Mouse (Mus musculus): ENCODE measurements at regions not wholly inside any gene's neighbourhood (a gene's known extent, or its start where the extent isn't known, plus 50 kb on each side); places are given as distances from the start of the nearest gene placed in this dataset.

DNA sequence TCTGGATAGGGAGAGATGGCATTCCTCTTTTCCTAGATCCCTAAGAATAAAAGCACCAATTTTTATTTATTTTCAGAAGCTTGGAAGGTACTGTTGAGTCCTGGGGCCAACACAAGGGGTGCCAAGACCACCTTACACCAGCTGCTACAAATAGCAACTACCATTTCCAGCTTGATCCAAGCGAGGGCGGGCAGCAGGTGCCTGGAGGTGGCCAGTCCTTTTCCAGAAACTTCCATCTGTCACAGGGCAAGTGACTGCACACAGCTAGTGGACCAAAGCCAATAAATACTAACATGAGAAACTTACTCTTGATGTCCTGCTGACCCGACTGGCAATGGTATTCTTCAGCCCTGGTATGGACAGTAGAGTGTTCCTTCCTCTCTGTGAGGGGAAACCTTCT is 80.0 kb upstream of the Tmc1 start:
- Histone ChIP-seq H3K27ac (ENCODE audit: low read depth, low read length) (no peak overlapping the region), H3K4me1 (replicated peaks; ENCODE audit: control insufficient read depth, insufficient read depth, low read length) (no peaks in the 10 kb centered on the region), H3K9ac (ENCODE audit: low read depth, low read length) (no peak overlapping the region), H3K27me3 (ENCODE audit: control insufficient read depth, insufficient read depth, low read length) (no peaks in the 10 kb centered on the region), H3K4me3 (ENCODE audit: low read depth, low read length) (no peak overlapping the region), H3K9me3 (ENCODE audit: control insufficient read depth, low read length) (no peaks in the 10 kb centered on the region), H3K4me2 (replicated peaks; ENCODE audit: low read depth, low read length) (no peak overlapping the region), H3K36me3 (ENCODE audit: control insufficient read depth, insufficient read depth, low read length) (no peaks in the 10 kb centered on the region)
- 93% methylated on average over 3 of the region's 3 CpGs for WGBS
- ATAC-seq (ENCODE audit: low FRiP score), result no peak
- DNase-seq (ENCODE audit: low spot score), result no peak

DNA sequence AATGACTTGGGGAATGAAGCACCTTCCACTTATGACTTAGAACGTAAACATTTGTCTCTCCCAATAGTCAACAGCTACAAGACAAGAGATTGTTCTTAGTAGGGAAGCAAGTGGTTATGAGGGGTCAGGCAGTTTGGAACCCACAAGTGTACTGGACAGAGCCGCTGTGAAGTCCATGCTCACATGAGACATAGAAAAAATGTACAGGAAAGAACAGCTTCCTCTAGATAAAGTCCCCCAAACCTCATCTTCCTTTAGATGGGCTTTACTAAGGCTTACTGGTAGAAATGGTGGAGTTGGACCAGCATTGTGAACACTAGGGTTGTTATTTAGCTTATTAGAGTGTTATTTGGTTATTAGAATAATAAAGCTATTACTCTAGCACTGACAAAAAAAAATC is 78.6 kb upstream of the Tmc1 start:
- 88% methylated on average over 2 of the region's 2 CpGs for WGBS
- H3K4me1 ChIP-seq (replicated peaks; ENCODE audit: control insufficient read depth, insufficient read depth, low read length), result no peaks in the 10 kb centered on the region

DNA sequence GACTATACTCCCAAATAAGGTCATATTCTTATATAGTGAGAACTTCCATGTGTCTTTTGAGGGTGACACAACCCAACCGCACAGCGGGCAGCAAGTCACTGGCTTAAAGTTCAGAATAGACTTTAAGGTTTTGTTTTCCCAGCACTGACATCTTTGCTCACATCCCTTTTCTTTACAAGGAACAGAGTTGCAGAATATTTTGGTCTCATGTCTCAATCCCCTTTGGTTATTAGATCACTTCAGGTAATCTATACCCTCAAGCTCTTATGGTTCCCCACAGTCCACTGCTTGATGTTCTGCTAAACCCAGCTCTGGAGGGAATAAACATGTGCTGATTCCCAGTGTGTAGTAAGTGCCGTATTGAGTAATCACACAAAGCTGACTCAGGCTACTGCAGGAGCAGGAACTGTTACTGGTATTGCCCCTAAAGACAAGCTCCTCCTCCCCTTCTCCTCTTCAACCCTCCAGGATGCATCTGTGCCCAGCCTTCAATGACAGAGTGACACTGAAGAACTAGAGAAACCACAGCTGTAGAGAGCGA is 77.8 kb upstream of the Tmc1 start:
- Histone ChIP-seq H3K4me1 (replicated peaks; ENCODE audit: control insufficient read depth, insufficient read depth, low read length) (no peaks in the 10 kb centered on the region), H3K9me3 (ENCODE audit: control insufficient read depth, low read length) (no peaks in the 10 kb centered on the region), H3K27me3 (ENCODE audit: control insufficient read depth, insufficient read depth, low read length) (no peaks in the 10 kb centered on the region), H3K36me3 (ENCODE audit: control insufficient read depth, insufficient read depth, low read length) (no peaks in the 10 kb centered on the region), H3K27ac (ENCODE audit: low read depth, low read length) (no peak overlapping the region), H3K4me3 (ENCODE audit: low read depth, low read length) (no peak overlapping the region), H3K4me2 (replicated peaks; ENCODE audit: low read depth, low read length) (no peak overlapping the region), H3K9ac (ENCODE audit: low read depth, low read length) (no peak overlapping the region)
- DNase-seq (ENCODE audit: low spot score) (no peak), ATAC-seq (ENCODE audit: low FRiP score) (no peak)
- 92% methylated on average over 4 of the region's 4 CpGs for WGBS

More for the DNA sequence above, 78.6 kb upstream of the Tmc1 start:
- no peak overlapping the region for H3K27ac ChIP-seq (ENCODE audit: low read depth, low read length)
- no peaks in the 10 kb centered on the region for H3K36me3 ChIP-seq (ENCODE audit: control insufficient read depth, insufficient read depth, low read length)
- DNase-seq (ENCODE audit: low spot score) (no peak), ATAC-seq (ENCODE audit: low FRiP score) (no peak)
- H3K27me3 ChIP-seq (ENCODE audit: control insufficient read depth, insufficient read depth, low read length), result no peaks in the 10 kb centered on the region
- no peaks in the 10 kb centered on the region for H3K9me3 ChIP-seq (ENCODE audit: control insufficient read depth, low read length)
- no peak overlapping the region for H3K4me3 ChIP-seq (ENCODE audit: low read depth, low read length)
- H3K9ac ChIP-seq (ENCODE audit: low read depth, low read length), result no peak overlapping the region
- no peak overlapping the region for H3K4me2 ChIP-seq (replicated peaks; ENCODE audit: low read depth, low read length)

DNA sequence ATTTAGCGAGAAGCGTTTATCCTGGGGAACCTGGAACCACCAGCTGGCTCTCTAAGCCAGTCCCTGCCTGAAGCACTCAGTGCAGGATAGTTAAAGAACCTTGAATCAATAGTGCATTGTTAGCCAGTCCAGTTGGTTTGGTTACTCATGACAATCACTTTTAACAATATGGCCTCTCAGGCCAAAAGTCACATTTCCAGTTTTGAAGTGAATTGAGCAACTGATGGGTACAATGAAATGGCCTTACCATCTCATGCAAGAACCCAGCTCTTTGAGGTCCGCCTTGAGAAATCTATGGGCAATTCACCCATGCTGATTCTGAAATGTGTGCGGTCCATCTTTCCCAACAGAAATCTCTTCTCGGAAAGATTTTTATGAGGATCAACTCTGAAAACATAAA is 77.0 kb upstream of the Tmc1 start:
- Histone ChIP-seq H3K4me1 (replicated peaks; ENCODE audit: control insufficient read depth, insufficient read depth, low read length) (no peaks in the 10 kb centered on the region), H3K9me3 (ENCODE audit: control insufficient read depth, low read length) (no peaks in the 10 kb centered on the region), H3K4me3 (ENCODE audit: low read depth, low read length) (no peak overlapping the region), H3K4me2 (replicated peaks; ENCODE audit: low read depth, low read length) (no peak overlapping the region), H3K9ac (ENCODE audit: low read depth, low read length) (no peak overlapping the region), H3K36me3 (ENCODE audit: control insufficient read depth, insufficient read depth, low read length) (no peaks in the 10 kb centered on the region), H3K27me3 (ENCODE audit: control insufficient read depth, insufficient read depth, low read length) (no peaks in the 10 kb centered on the region), H3K27ac (ENCODE audit: low read depth, low read length) (no peak overlapping the region)
- 83% methylated on average over 5 of the region's 5 CpGs for WGBS
- DNase-seq (ENCODE audit: low spot score), result no peak
- ATAC-seq (ENCODE audit: low FRiP score), result no peak

DNA sequence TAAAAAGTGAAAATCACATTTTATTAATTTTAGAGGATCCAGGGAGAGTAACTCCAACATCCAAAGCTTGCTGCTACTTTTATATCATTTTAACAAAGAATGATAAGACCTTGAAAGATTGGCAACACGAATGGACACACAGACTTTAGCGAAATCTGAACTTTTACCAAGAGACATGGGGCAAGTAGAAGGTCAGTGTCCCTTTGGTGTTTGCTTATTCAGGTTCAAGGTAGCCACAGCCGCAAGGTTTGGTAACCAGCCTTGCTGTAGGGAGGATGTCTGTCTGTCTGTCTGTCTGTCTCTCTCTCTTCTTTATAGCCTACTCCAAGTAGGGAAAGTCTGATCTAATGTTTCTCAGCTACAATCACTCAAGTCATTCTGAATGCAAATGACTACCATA is 75.0 kb upstream of the Tmc1 start:
- H3K36me3 ChIP-seq (ENCODE audit: control insufficient read depth, insufficient read depth, low read length), result no peaks in the 10 kb centered on the region
- no peak overlapping the region for H3K4me2 ChIP-seq (replicated peaks; ENCODE audit: low read depth, low read length)
- ATAC-seq (ENCODE audit: low FRiP score), result no peak
- no peak for DNase-seq (ENCODE audit: low spot score)
- no peaks in the 10 kb centered on the region for H3K4me1 ChIP-seq (replicated peaks; ENCODE audit: control insufficient read depth, insufficient read depth, low read length)
- no peak overlapping the region for H3K9ac ChIP-seq (ENCODE audit: low read depth, low read length)
- 90% methylated on average over 3 of the region's 3 CpGs for WGBS
- no peaks in the 10 kb centered on the region for H3K9me3 ChIP-seq (ENCODE audit: control insufficient read depth, low read length)
- H3K27ac ChIP-seq (ENCODE audit: low read depth, low read length), result no peak overlapping the region
- no peaks in the 10 kb centered on the region for H3K27me3 ChIP-seq (ENCODE audit: control insufficient read depth, insufficient read depth, low read length)
- H3K4me3 ChIP-seq (ENCODE audit: low read depth, low read length), result no peak overlapping the region

DNA sequence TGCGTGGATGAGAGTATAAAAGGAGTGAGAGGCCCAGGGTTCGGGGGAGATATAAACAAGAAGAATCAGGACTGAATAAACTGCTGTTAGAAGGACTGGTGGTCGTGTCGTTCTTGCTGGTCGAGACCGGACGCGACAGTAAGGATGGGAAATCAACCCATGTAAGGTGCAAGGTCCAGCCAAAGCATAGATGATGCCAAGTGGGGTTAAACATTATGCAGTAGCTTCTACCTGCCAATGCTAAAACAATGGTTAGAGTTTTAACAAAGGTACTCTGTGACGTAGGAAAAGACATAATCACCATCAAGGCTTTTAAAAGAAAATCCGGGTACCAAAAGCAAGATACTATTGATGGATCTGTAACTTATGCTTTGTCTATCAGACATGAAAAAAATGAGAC is 58.4 kb upstream of the Tmc1 start:
- H3K4me2 ChIP-seq (replicated peaks; ENCODE audit: low read depth, low read length), result no peak overlapping the region
- no peak for ATAC-seq (ENCODE audit: low FRiP score)
- H3K36me3 ChIP-seq (ENCODE audit: control insufficient read depth, insufficient read depth, low read length), result no peaks in the 10 kb centered on the region
- 86% methylated on average over 8 of the region's 10 CpGs for WGBS
- H3K9ac ChIP-seq (ENCODE audit: low read depth, low read length), result no peak overlapping the region
- H3K27ac ChIP-seq (ENCODE audit: low read depth, low read length), result no peak overlapping the region
- H3K4me1 ChIP-seq (replicated peaks; ENCODE audit: control insufficient read depth, insufficient read depth, low read length), result no peaks in the 10 kb centered on the region
- no peaks in the 10 kb centered on the region for H3K9me3 ChIP-seq (ENCODE audit: control insufficient read depth, low read length)
- H3K27me3 ChIP-seq (ENCODE audit: control insufficient read depth, insufficient read depth, low read length), result no peaks in the 10 kb centered on the region
- no peak for DNase-seq (ENCODE audit: low spot score)
- H3K4me3 ChIP-seq (ENCODE audit: low read depth, low read length), result no peak overlapping the region

DNA sequence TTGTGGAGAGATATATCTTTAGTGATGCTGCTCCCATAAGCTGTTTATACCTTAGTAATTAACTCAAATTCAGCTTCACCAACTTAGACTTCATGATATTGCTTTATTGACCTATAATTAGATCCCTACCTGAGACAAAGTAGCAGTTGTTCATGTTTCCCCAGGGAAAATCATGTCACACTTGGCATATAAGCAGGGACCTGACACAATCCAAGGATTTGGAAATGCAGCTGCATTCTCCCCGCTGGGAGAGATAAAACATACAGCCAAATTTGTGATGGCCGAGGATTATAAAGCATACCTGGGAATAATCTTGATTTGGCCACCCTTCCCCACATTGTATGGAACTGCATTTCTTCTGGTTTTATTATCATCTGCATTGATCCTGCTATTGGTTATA is 55.6 kb upstream of the Tmc1 start:
- H3K4me2 ChIP-seq (replicated peaks; ENCODE audit: low read depth, low read length), result no peak overlapping the region
- H3K27ac ChIP-seq (ENCODE audit: low read depth, low read length), result no peak overlapping the region
- H3K4me1 ChIP-seq (replicated peaks; ENCODE audit: control insufficient read depth, insufficient read depth, low read length), result no peaks in the 10 kb centered on the region
- no peak overlapping the region for H3K9ac ChIP-seq (ENCODE audit: low read depth, low read length)
- ATAC-seq (ENCODE audit: low FRiP score) (no peak), DNase-seq (ENCODE audit: low spot score) (no peak)
- H3K9me3 ChIP-seq (ENCODE audit: control insufficient read depth, low read length), result no peaks in the 10 kb centered on the region
- H3K27me3 ChIP-seq (ENCODE audit: control insufficient read depth, insufficient read depth, low read length), result no peaks in the 10 kb centered on the region
- 91% methylated on average over 2 of the region's 2 CpGs for WGBS
- H3K36me3 ChIP-seq (ENCODE audit: control insufficient read depth, insufficient read depth, low read length), result no peaks in the 10 kb centered on the region
- H3K4me3 ChIP-seq (ENCODE audit: low read depth, low read length), result no peak overlapping the region

DNA sequence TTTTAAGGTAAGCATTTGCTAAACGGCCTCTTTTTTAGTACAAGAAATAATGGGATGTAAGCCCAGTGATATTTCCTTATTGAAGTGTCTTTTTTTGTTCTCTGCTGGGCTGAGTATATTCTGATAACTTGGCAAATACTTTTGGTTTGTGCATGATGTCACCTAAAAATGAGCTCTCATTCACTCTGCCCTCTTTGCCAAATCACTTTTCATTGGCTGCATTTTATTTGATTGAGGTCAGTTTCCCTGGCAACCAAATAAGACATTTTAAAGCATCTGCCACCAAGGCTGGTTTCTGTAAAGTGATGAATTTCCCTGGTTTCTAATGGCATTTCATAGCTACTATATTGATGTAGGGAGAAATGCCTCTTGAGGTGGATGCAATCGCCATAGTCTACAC is 50.4 kb upstream of the Tmc1 start:
- Histone ChIP-seq H3K9me3 (ENCODE audit: control insufficient read depth, low read length) (no peaks in the 10 kb centered on the region), H3K27me3 (ENCODE audit: control insufficient read depth, insufficient read depth, low read length) (no peaks in the 10 kb centered on the region), H3K4me2 (replicated peaks; ENCODE audit: low read depth, low read length) (no peak overlapping the region), H3K9ac (ENCODE audit: low read depth, low read length) (no peak overlapping the region), H3K36me3 (ENCODE audit: control insufficient read depth, insufficient read depth, low read length) (no peaks in the 10 kb centered on the region), H3K4me3 (ENCODE audit: low read depth, low read length) (no peak overlapping the region), H3K27ac (ENCODE audit: low read depth, low read length) (no peak overlapping the region), H3K4me1 (replicated peaks; ENCODE audit: control insufficient read depth, insufficient read depth, low read length) (no peaks in the 10 kb centered on the region)
- ATAC-seq (ENCODE audit: low FRiP score), result no peak
- DNase-seq (ENCODE audit: low spot score), result no peak
- 89% methylated on average over 2 of the region's 2 CpGs for WGBS
